Mouse (Mus musculus) duodenum, adult 2 months (tissue): Measurements from ENCODE around the gene Rasal2. TPM values are rescaled to one million over a fixed set of nuclear protein-coding genes. Genes with fewer than 3 reads are reported as not detected.

Experiments
- polyA plus RNA-seq: library from polyadenylated mRNA; depleted of rRNA; stranded (reverse); fragments of >200 nt; gene quantifications from 2 replicates; pipeline ENCODE4 v1.2.3, GENCODE M21; 2012; ENCODE audit warnings: low replicate concordance; rRNA removed

Rasal2 gene
- 0.44 and 1.0 TPM in 2 replicates for polyA plus RNA-seq

GRCm38 (mm10) chr1:157412454-157413369, at the start of gene Rasal2:
Gene Rasal2 (minus strand): TSS chr1:157412595.

GRCm38 (mm10) chr1:157458421-157459208, 46.2 kb upstream of the Rasal2 start, which contains the start of gene Cryzl2:
Gene Cryzl2 (plus strand): TSS chr1:157458577.

GRCm38 (mm10) chr1:157108580-157108979, 303.8 kb downstream of the Rasal2 start, which contains the start of gene Tex35:
Gene Tex35 (minus strand): TSS chr1:157108680.

Other genes with a start within 250 kb of the Rasal2 start
- gene Cryzl2, start 46.0 kb upstream of the Rasal2 start, polyA plus RNA-seq = 2.2 and 5.2 TPM in 2 replicates
- 29.2 and 33.1 TPM in 2 replicates for gene Sec16b, start 94.1 kb upstream of the Rasal2 start, polyA plus RNA-seq